Mouse (Mus musculus) hindbrain, embryonic 10.5 days (tissue): ENCODE data around the gene Slx4ip. TPM values are rescaled to one million over a fixed set of nuclear protein-coding genes. Genes with fewer than 3 reads are reported as not detected.
A peak's percentile ranks its signal among the peaks of the same experiment; 100 is the strongest.

Source experiments
- DNase-seq: peaks from one replicate; pipeline ENCODE4 v3.0.0-alpha.2; 2017; ENCODE audit warnings: low spot score
- H3K27ac ChIP-seq: fragments of 300-500 bp; sonication (generic); 2 replicates; pipeline ENCODE4 v1.5.1; 2016; ENCODE audit warnings: mild to moderate bottlenecking, moderate library complexity
- H3K27me3 ChIP-seq: fragments of 300-500 bp; sonication (generic); 2 replicates; pipeline ENCODE4 v1.6.1; 2016; ENCODE audit warnings: mild to moderate bottlenecking; ENCODE audit not compliant: poor library complexity, insufficient read depth, severe bottlenecking
- H3K36me3 ChIP-seq: fragments of 300-500 bp; sonication (generic); 2 replicates; pipeline ENCODE4 v1.6.1; 2016; ENCODE audit warnings: mild to moderate bottlenecking, moderate library complexity
- H3K4me1 ChIP-seq: fragments of 300-500 bp; sonication (generic); replicated peaks from 2 replicates; pipeline ENCODE4 v1.6.1; 2016; ENCODE audit warnings: mild to moderate bottlenecking
- H3K4me3 ChIP-seq: fragments of 300-500 bp; sonication (generic); 2 replicates; pipeline ENCODE4 v1.5.1; 2016; ENCODE audit warnings: mild to moderate bottlenecking, moderate library complexity
- H3K9me3 ChIP-seq: fragments of 300-500 bp; sonication (generic); 2 replicates; pipeline ENCODE4 v1.6.1; 2016; ENCODE audit warnings: mild to moderate bottlenecking, moderate library complexity
- WGBS: fragments of 180-500 bp; shearing (Covaris S2); methylation state at CpG from one replicate; pipeline ENCODE4 v1.1.7; 2016; 5-methylcytosine and 5-hydroxymethylcytosine counted together
- polyA plus RNA-seq: library from polyadenylated mRNA; unstranded; fragments of >200 nt; fragmentation: Nextera tagmentation; extraction: Ambion mirVana; gene quantifications from 2 replicates; pipeline ENCODE4 v1.2.1, GENCODE M21; 2016

Slx4ip gene
- polyA plus RNA-seq, 1 experiment from 2014 or later = 9.9 TPM

GRCm38 (mm10) chr2:137081001-137081400 lies 190.0 kb downstream of the Slx4ip start:
- H3K4me3 ChIP-seq = no peak overlapping the region
- no peak for DNase-seq
- WGBS = 83% methylated on average over 7 of the region's 7 CpGs
- H3K9me3 ChIP-seq = no peaks in the 10 kb centered on the region
- peaks cover 49% of the 10 kb centered on the region for H3K36me3 ChIP-seq
- peaks cover 53% of the 10 kb centered on the region for H3K4me1 ChIP-seq
- no peaks in the 10 kb centered on the region for H3K27me3 ChIP-seq
- peak overlapping the region; percentile 18; the same call in 1 of the 2 replicates for H3K27ac ChIP-seq

- H3K36me3 ChIP-seq = peaks cover 69% of the 10 kb centered on the region
- no peak overlapping the region for H3K27ac ChIP-seq
- H3K4me1 ChIP-seq = peaks cover 64% of the 10 kb centered on the region
- H3K27me3 ChIP-seq = no peaks in the 10 kb centered on the region
- WGBS = 90% methylated on average over 24 of the region's 24 CpGs
- DNase-seq = no peak
- no peaks in the 10 kb centered on the region for H3K9me3 ChIP-seq
- no peak overlapping the region for H3K4me3 ChIP-seq
Observed at GRCm38 (mm10) chr2:137082896-137083620, 192.0 kb downstream of the Slx4ip start.

GRCm38 (mm10) chr2:137085257-137085656 lies 194.2 kb downstream of the Slx4ip start:
- no peaks in the 10 kb centered on the region for H3K27me3 ChIP-seq
- 71% methylated on average over 8 of the region's 8 CpGs for WGBS
- peaks cover 91% of the 10 kb centered on the region for H3K36me3 ChIP-seq
- H3K4me1 ChIP-seq = peaks cover 59% of the 10 kb centered on the region
- H3K9me3 ChIP-seq = no peaks in the 10 kb centered on the region
- H3K4me3 ChIP-seq = no peak overlapping the region
- no peak for DNase-seq
- peak overlapping the region; percentile 54; the same call in 1 of the 2 replicates for H3K27ac ChIP-seq

- Histone ChIP-seq H3K36me3 (peaks cover 94% of the 10 kb centered on the region), H3K4me3 (no peak overlapping the region), H3K9me3 (no peaks in the 10 kb centered on the region), H3K27me3 (no peaks in the 10 kb centered on the region; the same call in 1 of the 2 replicates), H3K4me1 (peaks cover 65% of the 10 kb centered on the region), H3K27ac (peak overlapping the region; percentile 72)
- DNase-seq = no peak
- 60% methylated on average over 14 of the region's 14 CpGs for WGBS
Observed at GRCm38 (mm10) chr2:137086621-137087395, 195.8 kb downstream of the Slx4ip start.

GRCm38 (mm10) chr2:137087705-137088104 lies 196.7 kb downstream of the Slx4ip start:
- Histone ChIP-seq H3K4me3 (no peak overlapping the region), H3K27ac (no peak overlapping the region), H3K36me3 (peaks cover 99% of the 10 kb centered on the region), H3K9me3 (no peaks in the 10 kb centered on the region), H3K4me1 (peaks cover 74% of the 10 kb centered on the region), H3K27me3 (no peaks in the 10 kb centered on the region; the same call in 1 of the 2 replicates)
- 67% methylated on average over 6 of the region's 6 CpGs for WGBS
- peak; percentile 57 for DNase-seq

GRCm38 (mm10) chr2:137091766-137092522 lies 200.9 kb downstream of the Slx4ip start:
- Histone ChIP-seq H3K36me3 (peaks cover 95% of the 10 kb centered on the region), H3K27me3 (no peaks in the 10 kb centered on the region; the same call in 1 of the 2 replicates), H3K4me3 (no peak overlapping the region), H3K9me3 (no peaks in the 10 kb centered on the region), H3K27ac (peak overlapping the region; percentile 59), H3K4me1 (peaks cover 95% of the 10 kb centered on the region)
- 74% methylated on average over 11 of the region's 11 CpGs for WGBS
- no peak for DNase-seq

GRCm38 (mm10) chr2:137092523-137093297 lies 201.7 kb downstream of the Slx4ip start:
- DNase-seq = peak; percentile 21
- H3K4me3 ChIP-seq = no peak overlapping the region
- 40% methylated on average over 10 of the region's 10 CpGs for WGBS
- no peaks in the 10 kb centered on the region; the same call in 1 of the 2 replicates for H3K27me3 ChIP-seq
- H3K4me1 ChIP-seq = peaks cover 95% of the 10 kb centered on the region
- peaks cover 88% of the 10 kb centered on the region for H3K36me3 ChIP-seq
- peak overlapping the region; percentile 63 for H3K27ac ChIP-seq
- H3K9me3 ChIP-seq = no peaks in the 10 kb centered on the region

- Histone ChIP-seq H3K36me3 (peaks cover 84% of the 10 kb centered on the region), H3K4me3 (no peak overlapping the region), H3K9me3 (no peaks in the 10 kb centered on the region), H3K4me1 (peaks cover 95% of the 10 kb centered on the region), H3K27ac (peak overlapping the region; percentile 63), H3K27me3 (no peaks in the 10 kb centered on the region; the same call in 1 of the 2 replicates)
- no peak for DNase-seq
- 63% methylated on average over 7 of the region's 7 CpGs for WGBS
Observed at GRCm38 (mm10) chr2:137093298-137093630, 202.2 kb downstream of the Slx4ip start.

GRCm38 (mm10) chr2:137094301-137094700 lies 203.3 kb downstream of the Slx4ip start:
- Histone ChIP-seq H3K27me3 (no peaks in the 10 kb centered on the region; the same call in 1 of the 2 replicates), H3K27ac (peak overlapping the region; percentile 42; the same call in 1 of the 2 replicates), H3K4me1 (peaks cover 99% of the 10 kb centered on the region), H3K9me3 (no peaks in the 10 kb centered on the region), H3K36me3 (peaks cover 84% of the 10 kb centered on the region), H3K4me3 (no peak overlapping the region)
- 57% methylated on average over 8 of the region's 8 CpGs for WGBS
- no peak for DNase-seq

GRCm38 (mm10) chr2:137096981-137097460 lies 206.0 kb downstream of the Slx4ip start:
- Histone ChIP-seq H3K27ac (peak overlapping the region; percentile 84), H3K4me1 (peaks cover 99% of the 10 kb centered on the region), H3K27me3 (no peaks in the 10 kb centered on the region), H3K36me3 (peaks cover 80% of the 10 kb centered on the region), H3K9me3 (no peaks in the 10 kb centered on the region), H3K4me3 (no peak overlapping the region)
- DNase-seq = peak; percentile 46
- WGBS = 18% methylated on average over 4 of the region's 5 CpGs

GRCm38 (mm10) chr2:137098269-137099035 lies 207.4 kb downstream of the Slx4ip start:
- H3K4me3 ChIP-seq = no peak overlapping the region
- no peak for DNase-seq
- 19% methylated on average over 11 of the region's 11 CpGs for WGBS

More at GRCm38 (mm10) chr2:137098269-137099035, 207.4 kb downstream of the Slx4ip start:
- peak overlapping the region; percentile 84 for H3K27ac ChIP-seq
- peaks cover 85% of the 10 kb centered on the region for H3K4me1 ChIP-seq
- H3K27me3 ChIP-seq = no peaks in the 10 kb centered on the region
- peaks cover 79% of the 10 kb centered on the region for H3K36me3 ChIP-seq
- H3K9me3 ChIP-seq = no peaks in the 10 kb centered on the region
